Mouse (Mus musculus) gastrocnemius, postnatal 14 days (tissue): ENCODE data around the gene Tmc3. TPM values are rescaled to one million over a fixed set of nuclear protein-coding genes. Genes with fewer than 3 reads are reported as not detected.

Source experiments
- DNase-seq: peaks from one replicate; pipeline ENCODE4 v3.0.0; 2021; ENCODE audit warnings: mixed read lengths
- intact Hi-C: fragments of 180-260 bp; cut with DNase I; formaldehyde crosslinking; loops from one replicate; pipeline ENCODE4 v1.15.1; 2025; ENCODE audit warnings: low total_unique reads
- total RNA-seq, 2 experiments: library from RNA; stranded (reverse); gene quantifications; 2 replicates each; pipeline ENCODE4 v1.2.3; 2021

Tmc3 gene
- total RNA-seq, 2 experiments from 2014 or later, result 0.20 to 0.35 TPM

DNA sequence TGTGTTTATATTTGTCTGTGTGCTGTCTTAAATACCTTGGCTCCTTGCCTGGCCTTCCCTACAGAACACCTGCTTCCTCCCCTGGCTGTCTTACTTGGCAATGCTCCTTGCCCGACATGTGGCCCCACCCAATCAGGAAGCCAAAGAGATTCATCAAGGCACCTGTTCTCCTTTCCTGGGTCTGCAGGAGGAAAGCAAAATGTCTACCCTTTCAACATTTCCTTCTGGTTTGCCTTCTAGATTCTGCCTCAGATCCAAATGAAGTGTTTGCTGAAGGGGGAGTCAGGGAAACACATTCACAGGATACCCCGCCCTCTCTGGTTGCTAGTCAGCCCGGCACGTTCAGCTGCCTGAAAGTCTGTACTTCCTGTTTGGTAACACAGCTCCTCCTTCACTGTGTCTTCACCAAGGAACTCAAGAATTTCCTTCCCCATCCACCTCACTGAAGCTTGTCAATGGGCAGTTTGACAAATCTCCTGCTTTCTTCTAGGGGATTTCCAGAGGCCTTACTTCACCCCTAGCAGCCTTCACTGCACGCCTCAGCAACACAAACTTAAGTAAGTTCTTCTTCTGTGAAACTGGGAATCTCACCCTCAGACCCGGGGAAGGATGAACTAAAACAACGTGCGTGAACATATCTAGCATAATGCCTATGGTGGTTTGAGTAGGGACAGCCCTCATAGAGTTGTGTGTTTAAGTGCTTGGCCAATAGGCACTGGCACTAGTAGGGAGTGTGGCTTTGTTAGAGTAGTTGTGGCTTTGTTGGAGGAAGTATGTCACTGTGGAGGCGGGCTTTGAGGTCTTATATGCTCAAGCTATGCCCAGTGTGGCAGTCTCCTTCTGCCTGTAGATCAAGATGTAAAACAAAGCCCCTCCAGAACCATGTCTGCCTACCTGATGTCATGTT, 74.7 kb downstream of the Tmc3 start:
- intact Hi-C loops, result no loop called here
- DNase-seq, result peak; percentile 20

DNA sequence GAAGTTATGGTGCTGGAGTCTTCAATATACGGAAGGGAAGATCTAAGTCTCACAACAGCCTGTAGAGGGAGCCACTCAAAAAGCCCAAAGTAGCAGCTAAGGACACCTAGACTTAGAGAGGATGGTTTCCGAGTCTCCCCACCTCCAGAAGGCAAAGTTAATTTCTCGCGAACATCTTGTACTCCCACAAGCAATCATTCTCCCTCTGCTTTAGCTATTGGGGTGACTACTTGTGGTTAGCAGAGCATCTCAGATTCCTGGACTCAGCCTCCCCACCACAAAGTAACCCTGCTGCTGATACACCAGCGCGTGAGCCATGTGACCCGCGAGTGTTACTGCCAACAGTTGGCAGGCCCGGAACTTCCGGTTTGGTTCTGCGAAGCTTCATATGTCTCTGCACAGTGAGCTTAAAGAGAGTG, 75.6 kb downstream of the Tmc3 start:
- DNase-seq, result no peak
- intact Hi-C loops, result no loop called here

DNA sequence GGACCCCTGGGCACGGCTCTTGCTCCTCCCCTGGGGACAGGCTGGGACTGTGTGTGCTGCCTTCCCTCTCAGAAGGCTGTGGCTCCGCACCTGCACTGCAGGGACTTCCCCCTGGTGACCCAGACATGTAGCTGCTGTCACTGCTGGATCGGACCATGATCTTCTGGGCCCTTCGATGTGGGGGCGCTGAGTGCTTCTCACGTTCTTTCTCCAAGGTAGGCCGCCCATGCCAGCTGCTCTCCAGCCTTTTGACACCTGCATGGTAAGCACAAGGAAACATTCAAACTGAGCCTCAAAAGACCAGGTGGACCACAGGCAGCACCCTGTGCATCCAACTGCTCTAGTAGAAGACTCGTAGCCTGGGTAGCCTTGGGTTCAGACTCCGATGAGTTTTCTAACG, 76.3 kb downstream of the Tmc3 start:
- intact Hi-C loops, result no loop called here
- no peak for DNase-seq

DNA sequence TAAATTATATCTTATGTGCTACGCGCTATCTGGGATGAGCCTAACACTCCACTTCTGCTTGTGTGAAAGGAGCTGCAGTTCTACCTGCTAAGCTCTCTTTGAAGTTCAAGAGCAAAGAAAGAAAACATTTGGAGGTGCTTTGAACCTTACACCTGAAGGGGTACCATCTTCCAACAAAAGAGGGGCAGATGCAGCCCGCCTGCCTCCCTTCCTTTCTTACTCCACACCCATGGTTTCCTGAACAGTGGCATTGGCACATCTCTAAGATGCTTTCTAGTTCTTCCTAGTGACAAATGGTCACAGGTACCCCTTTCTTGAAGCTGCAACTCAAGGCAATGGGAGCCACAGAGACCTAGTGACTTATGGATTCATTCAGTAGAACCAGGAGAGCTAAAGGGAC, 77.0 kb downstream of the Tmc3 start:
- no peak for DNase-seq
- intact Hi-C loops, result no loop called here

- DNase-seq, result no peak
- intact Hi-C loops, result no loop called here
Observed at GRCm38 (mm10) chr7:83662711-83663375, 78.1 kb downstream of the Tmc3 start.

GRCm38 (mm10) chr7:83666087-83666595, 81.4 kb downstream of the Tmc3 start:
- no peak for DNase-seq
- intact Hi-C loops, result loop anchor here (5.0 kb wide), 1 partner anchor 136 kb away; no protein-coding TSS in a partner anchor

GRCm38 (mm10) chr7:83667936-83668645, 83.4 kb downstream of the Tmc3 start:
- intact Hi-C loops, result loop anchor here (5.0 kb wide), 1 partner anchor 134 kb away; no protein-coding TSS in a partner anchor

DNA sequence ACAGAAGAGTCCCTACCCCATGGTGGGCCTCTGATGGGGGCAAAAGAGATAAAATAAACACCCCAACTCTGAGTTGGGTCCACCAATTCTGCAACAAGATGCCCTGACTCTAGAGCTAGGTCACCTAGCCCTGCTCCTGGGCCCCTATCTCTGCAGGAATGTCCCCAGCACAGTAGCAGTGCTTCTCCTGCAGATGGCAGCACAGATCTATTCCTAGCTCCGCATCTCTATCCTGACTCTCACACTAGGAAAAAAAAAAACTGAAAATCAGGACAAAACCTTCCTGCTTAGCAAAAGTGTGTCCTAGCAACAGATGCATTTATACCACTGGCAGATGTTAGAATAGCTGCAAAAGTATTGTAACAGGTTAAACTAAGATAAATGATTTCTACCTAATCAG, 84.0 kb downstream of the Tmc3 start:
- peak; percentile 58 for DNase-seq
- intact Hi-C loops, result loop anchor here (5.0 kb wide), 1 partner anchor 134 kb away; no protein-coding TSS in a partner anchor

More at GRCm38 (mm10) chr7:83667936-83668645, 83.4 kb downstream of the Tmc3 start:
- no peak for DNase-seq

DNA sequence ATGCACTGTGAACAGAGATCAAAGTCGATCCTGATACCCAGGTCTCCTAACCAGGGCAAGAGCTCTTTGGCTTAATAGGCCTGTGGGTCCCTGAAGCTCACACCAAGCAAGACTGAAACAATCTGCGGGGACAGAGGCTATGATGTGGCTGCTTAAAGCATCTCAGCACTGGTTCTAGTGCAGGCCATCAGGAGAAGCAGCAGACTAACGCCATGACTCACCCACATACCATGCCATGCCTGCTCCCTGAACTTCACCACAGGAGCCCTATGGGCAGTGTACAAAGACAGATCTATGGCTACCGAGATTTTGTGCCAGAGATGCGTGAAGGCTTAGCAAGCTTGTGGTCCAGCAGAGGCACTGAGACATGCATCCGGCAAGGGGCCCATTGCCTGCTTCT, 86.8 kb downstream of the Tmc3 start:
- DNase-seq, result no peak
- intact Hi-C loops, result loop anchor here (5.0 kb wide), 1 partner anchor 104 kb away; no protein-coding TSS in a partner anchor

Other genes with a start within 250 kb of the Tmc3 start
- gene Stard5, start 47.0 kb downstream of the Tmc3 start, total RNA-seq, result 1 to 10 TPM; 6.9 to 8.0 TPM
- gene Il16, start 160.8 kb downstream of the Tmc3 start, total RNA-seq, result 1 to 10 TPM; 4.2 to 6.6 TPM
- not detected for gene Cfap161, start 210.0 kb downstream of the Tmc3 start, total RNA-seq